Mouse (Mus musculus) limb, embryonic 14.5 days (tissue): Measurements from ENCODE around the gene Rgs14. TPM values are rescaled to one million over a fixed set of nuclear protein-coding genes. Genes with fewer than 3 reads are reported as not detected.

Experiments used
- ATAC-seq: fragments of 200-750 bp; cut with Nextera tagmentation; 2 replicates; pipeline ENCODE4 v1.8.0; 2017; ENCODE audit warnings: low read depth, moderate number of reproducible peaks, moderate TSS enrichment; ENCODE audit not compliant: low FRiP score
- DNase-seq: peaks from one replicate; pipeline ENCODE4 v3.0.0-alpha.2; 2015; ENCODE audit warnings: low spot score
- H3K27ac ChIP-seq: fragments of 300-500 bp; sonication (generic); replicated peaks from 2 replicates; pipeline ENCODE4 v1.5.1; 2014; ENCODE audit warnings: low read depth, mild to moderate bottlenecking, low read length, moderate library complexity, mixed read lengths
- H3K27me3 ChIP-seq: fragments of 300-500 bp; sonication (generic); 2 replicates; pipeline ENCODE4 v1.6.1; 2014; ENCODE audit warnings: low read length, mixed read lengths; ENCODE audit not compliant: control insufficient read depth, insufficient read depth
- H3K36me3 ChIP-seq: fragments of 300-500 bp; sonication (generic); 2 replicates; pipeline ENCODE4 v1.6.1; 2014; ENCODE audit warnings: mild to moderate bottlenecking, low read length, moderate library complexity, mixed read lengths; ENCODE audit not compliant: control insufficient read depth, insufficient read depth
- H3K4me1 ChIP-seq: fragments of 300-500 bp; sonication (generic); 2 replicates; pipeline ENCODE4 v1.6.1; 2014; ENCODE audit warnings: antibody characterized with exemption, low read length, mixed read lengths; ENCODE audit not compliant: control insufficient read depth, insufficient read depth
- H3K4me2 ChIP-seq: fragments of 300-500 bp; sonication (generic); replicated peaks from 2 replicates; pipeline ENCODE4 v1.6.1; 2014; ENCODE audit warnings: low read depth, mild to moderate bottlenecking, low read length, moderate library complexity; ENCODE audit not compliant: severe bottlenecking
- H3K4me3 ChIP-seq: fragments of 300-500 bp; sonication (generic); replicated peaks from 2 replicates; pipeline ENCODE4 v1.5.1; 2014; ENCODE audit warnings: low read length
- H3K9ac ChIP-seq: fragments of 300-500 bp; sonication (generic); 2 replicates; pipeline ENCODE4 v1.6.1; 2014; ENCODE audit warnings: mild to moderate bottlenecking, low read depth, low read length, moderate library complexity; ENCODE audit not compliant: severe bottlenecking
- H3K9me3 ChIP-seq: fragments of 300-500 bp; sonication (generic); 2 replicates; pipeline ENCODE4 v1.6.1; 2016; ENCODE audit warnings: low read length; ENCODE audit not compliant: control insufficient read depth
- POLR2A ChIP-seq: fragments of 200-500 bp; IDR thresholded peaks from 2 replicates; pipeline ENCODE4 v1.8.0; 2012; ENCODE audit warnings: inconsistent platforms, mild to moderate bottlenecking, moderate library complexity, borderline replicate concordance; ENCODE audit not compliant: insufficient read depth, insufficient read length; ENCODE audit errors: extremely low read depth
- WGBS: fragments of 180-500 bp; shearing (Covaris S2); extraction: QIAGEN DNeasy Blood & Tissue Kit; methylation state at CpG from one replicate; pipeline ENCODE4 v1.1.7; 2014; 5-methylcytosine and 5-hydroxymethylcytosine counted together
- polyA plus RNA-seq, 2 experiments: library from polyadenylated mRNA; depleted of rRNA in 1 of 2; stranded (reverse) in 1 of 2; unstranded in 1 of 2; fragments of >200 nt; fragmentation: Nextera tagmentation in 1 of 2; extraction: Ambion mirVana in 1 of 2; gene quantifications; 2 replicates each; pipeline versions ENCODE4 v1.2.1 to v1.2.3; 2012 to 2014

Rgs14 gene
- polyA plus RNA-seq, 2 experiments, result 1.8 to 2.4 TPM

DNA sequence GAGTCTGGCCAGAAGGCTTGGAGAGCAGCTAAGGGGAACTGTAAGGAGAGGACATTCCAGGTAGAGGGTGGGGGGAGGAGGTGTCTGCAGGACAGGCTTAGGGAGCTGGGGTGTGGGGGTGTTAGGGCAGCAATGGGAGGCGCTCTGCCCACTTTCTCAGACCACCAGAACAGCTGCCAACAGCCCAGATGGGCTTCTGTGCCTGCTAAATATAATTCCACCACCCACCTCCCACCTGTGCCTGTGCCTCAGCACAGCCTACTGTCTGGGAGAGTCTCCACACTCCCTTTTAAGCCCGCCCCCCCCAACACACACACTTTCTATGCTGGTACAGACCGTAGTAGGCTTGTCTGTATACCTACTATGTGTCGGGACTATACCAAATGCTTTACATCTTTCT is 12.3 kb downstream of the Rgs14 start:
- no peak for TF ChIP-seq POLR2A
- DNase-seq, result no peak
- Histone ChIP-seq H3K9ac (no peak overlapping the region), H3K4me2 (no peak overlapping the region), H3K36me3 (no peaks in the 10 kb centered on the region), H3K27me3 (peaks cover 37% of the 10 kb centered on the region), H3K9me3 (no peaks in the 10 kb centered on the region), H3K4me3 (no peak overlapping the region), H3K4me1 (no peaks in the 10 kb centered on the region), H3K27ac (no peak overlapping the region)
- no peak for ATAC-seq
- 75% methylated on average over 4 of the region's 4 CpGs for WGBS

- 73% methylated on average over 3 of the region's 3 CpGs for WGBS
- no peak overlapping the region for H3K4me2 ChIP-seq
- H3K27ac ChIP-seq, result no peak overlapping the region
- H3K27me3 ChIP-seq, result no peaks in the 10 kb centered on the region
- TF ChIP-seq POLR2A, result no peak
- H3K9me3 ChIP-seq, result no peaks in the 10 kb centered on the region
- H3K4me3 ChIP-seq, result no peak overlapping the region
- no peak for ATAC-seq
- no peak overlapping the region for H3K9ac ChIP-seq
- no peaks in the 10 kb centered on the region for H3K36me3 ChIP-seq
- no peaks in the 10 kb centered on the region for H3K4me1 ChIP-seq
- no peak for DNase-seq
Observed at GRCm38 (mm10) chr13:55390644-55391043, 21.1 kb downstream of the Rgs14 start.

GRCm38 (mm10) chr13:55391626-55392029 is 22.1 kb downstream of the Rgs14 start:
- Histone ChIP-seq H3K4me3 (no peak overlapping the region), H3K4me2 (no peak overlapping the region), H3K9ac (no peak overlapping the region), H3K9me3 (no peaks in the 10 kb centered on the region), H3K36me3 (no peaks in the 10 kb centered on the region), H3K4me1 (no peaks in the 10 kb centered on the region), H3K27me3 (no peaks in the 10 kb centered on the region), H3K27ac (no peak overlapping the region)
- TF ChIP-seq POLR2A, result no peak
- no peak for DNase-seq
- no peak for ATAC-seq
- WGBS, result 82% methylated on average over 1 of the region's 1 CpGs

- ATAC-seq, result no peak
- no peaks in the 10 kb centered on the region for H3K4me1 ChIP-seq
- no peak for TF ChIP-seq POLR2A
- H3K36me3 ChIP-seq, result no peaks in the 10 kb centered on the region
- WGBS, result 75% methylated on average over 4 of the region's 4 CpGs
- no peak overlapping the region for H3K27ac ChIP-seq
- no peak overlapping the region for H3K9ac ChIP-seq
- no peak for DNase-seq
- no peak overlapping the region for H3K4me3 ChIP-seq
- no peaks in the 10 kb centered on the region for H3K27me3 ChIP-seq
- H3K4me2 ChIP-seq, result no peak overlapping the region
- no peaks in the 10 kb centered on the region for H3K9me3 ChIP-seq
Observed at GRCm38 (mm10) chr13:55392933-55393332, 23.4 kb downstream of the Rgs14 start.

DNA sequence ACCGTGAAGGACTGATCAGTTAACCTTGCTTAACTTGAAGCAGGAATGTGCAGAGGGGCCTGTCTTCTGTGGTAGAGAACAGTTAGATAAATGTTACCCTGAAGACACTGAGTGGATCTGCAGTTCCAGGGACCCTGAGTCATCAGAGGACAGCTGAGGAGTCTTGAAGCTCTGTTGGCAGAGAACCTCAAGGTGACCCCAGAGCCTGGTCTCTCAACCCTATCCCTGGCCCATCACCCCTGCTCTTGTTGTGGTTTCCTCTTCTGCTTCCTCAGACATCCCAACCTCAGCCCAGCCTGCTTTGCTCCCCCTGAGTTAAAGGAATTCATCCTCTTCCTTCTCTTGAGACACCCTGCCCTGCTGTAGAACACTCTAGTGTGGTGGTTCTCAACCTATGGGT is 28.6 kb downstream of the Rgs14 start, which contains the start of gene Slc34a1:
TSS of gene Slc34a1 (plus strand) at position 100 of the 400 bp plus-strand sequence.
- ATAC-seq (no peak), DNase-seq (no peak)
- Histone ChIP-seq H3K27ac (no peak within 1 kb of the TSS), H3K36me3 (no peaks in the 10 kb centered on the region), H3K4me1 (no peaks in the 10 kb centered on the region), H3K4me2 (no peak within 1 kb of the TSS), H3K27me3 (no peaks in the 10 kb centered on the region), H3K9ac (no peak within 1 kb of the TSS), H3K4me3 (no peak within 1 kb of the TSS), H3K9me3 (no peaks in the 10 kb centered on the region)
- TF ChIP-seq POLR2A, result no peak
- WGBS, result 80% methylated on average over 1 of the region's 1 CpGs

GRCm38 (mm10) chr13:55399300-55400038 is 29.9 kb downstream of the Rgs14 start:
- no peak for TF ChIP-seq POLR2A
- DNase-seq, result no peak
- no peak overlapping the region for H3K9ac ChIP-seq
- H3K36me3 ChIP-seq, result no peaks in the 10 kb centered on the region
- no peaks in the 10 kb centered on the region for H3K27me3 ChIP-seq
- WGBS, result 69% methylated on average over 5 of the region's 5 CpGs
- H3K9me3 ChIP-seq, result no peaks in the 10 kb centered on the region
- no peak overlapping the region for H3K27ac ChIP-seq
- no peaks in the 10 kb centered on the region for H3K4me1 ChIP-seq
- ATAC-seq, result no peak
- no peak overlapping the region for H3K4me2 ChIP-seq
- no peak overlapping the region for H3K4me3 ChIP-seq
